Mouse (Mus musculus): ENCODE data around the gene Slc35a5. TPM values are rescaled to one million over a fixed set of nuclear protein-coding genes. Genes with fewer than 3 reads are reported as not detected.

Slc35a5 gene
- polyA plus RNA-seq, 1 experiment: 8.3 TPM

GRCm38 (mm10) chr16:45090005-45090404 lies 68.5 kb downstream of the Slc35a5 start:
- peak; percentile 33 to 73 for DNase-seq (ENCODE audit: low read depth in 1 of 2, low spot score in 2 of 2)
- H3K36me3 ChIP-seq (ENCODE audit: control insufficient read depth, insufficient read depth, low read length): no peaks in the 10 kb centered on the region
- H3K27ac ChIP-seq (ENCODE audit: insufficient read depth, low read length): no peak overlapping the region
- H3K4me3 ChIP-seq (ENCODE audit: extremely low read depth, insufficient read depth, insufficient read length): peak overlapping the region; percentile 40
- TF ChIP-seq POLR2A (IDR thresholded peaks at IDR 0.05; ENCODE audit: low read depth, low read length) (no peak), CTCF (IDR thresholded peaks at IDR 0.05; ENCODE audit: extremely low read depth, insufficient read depth, insufficient read length, insufficient replicate concordance) (peak; percentile 92; the same call in 1 of the 2 replicates)
- WGBS: 7% methylated on average over 10 of the region's 10 CpGs
- no peaks in the 10 kb centered on the region; the same call in 1 of the 2 replicates for H3K4me1 ChIP-seq (ENCODE audit: control insufficient read depth, insufficient read depth, insufficient read length)
- H3K27me3 ChIP-seq (ENCODE audit: control insufficient read depth, insufficient read depth, low read length): no peaks in the 10 kb centered on the region

Other genes with a start within 250 kb of the Slc35a5 start
- 0.12 and 0.19 TPM in 2 replicates for gene Cd200r3, start 215.0 kb downstream of the Slc35a5 start, polyA plus RNA-seq (2012; rRNA removed)
- 10.5 and 11.3 TPM in 2 replicates for gene Ccdc80, start 65.3 kb downstream of the Slc35a5 start, polyA plus RNA-seq (2012; rRNA removed)
- 13.8 and 21.4 TPM in 2 replicates for gene Atg3, start 79 bp upstream of the Slc35a5 start, polyA plus RNA-seq (2012; rRNA removed)
- gene Btla, start 65.6 kb upstream of the Slc35a5 start, polyA plus RNA-seq (2012; rRNA removed): 25.0 and 26.3 TPM in 2 replicates

All from spleen, adult 2 months (tissue).